Mouse (Mus musculus) CH12.LX (cell line): ENCODE measurements at regions not wholly inside any gene's neighbourhood (a gene's known extent, or its start where the extent isn't known, plus 50 kb on each side); places are given as distances from the start of the nearest gene placed in this dataset.

ENCODE experiments used
- DNase-seq: peaks from one replicate; pipeline ENCODE4 v3.0.0-alpha.2; 2013; ENCODE audit errors: extremely low read depth
- H3K27ac ChIP-seq: 2 replicates; pipeline ENCODE4 v1.5.1; 2012; ENCODE audit warnings: low read depth, mild to moderate bottlenecking, control low read depth, moderate library complexity; ENCODE audit not compliant: insufficient read depth
- H3K27me3 ChIP-seq: replicated peaks from 2 replicates; pipeline ENCODE3; 2012; ENCODE audit warnings: inconsistent platforms
- H3K36me3 ChIP-seq, 2 experiments: replicated peaks in 1 of 2; 2 replicates each; pipeline versions ENCODE3 to v1.6.1; 2012; ENCODE audit warnings: inconsistent platforms in 1 of 2, low read length in 1 of 2, mild to moderate bottlenecking in 1 of 2, mixed read lengths in 1 of 2, moderate library complexity in 1 of 2; ENCODE audit not compliant: control insufficient read depth in 1 of 2, insufficient read depth in 1 of 2
- H3K4me1 ChIP-seq, 2 experiments: 2 replicates each; pipeline ENCODE4 v1.6.1; 2012; ENCODE audit warnings: inconsistent platforms in 1 of 2, moderate library complexity in 1 of 2; ENCODE audit not compliant: insufficient read depth in 2 of 2, control insufficient read depth in 1 of 2
- H3K4me2 ChIP-seq: 2 replicates; pipeline ENCODE4 v1.6.1; 2012; ENCODE audit warnings: low read depth, mild to moderate bottlenecking, control low read depth; ENCODE audit not compliant: poor library complexity, insufficient read depth, severe bottlenecking
- H3K4me3 ChIP-seq, 3 experiments: fragments of 150-350 bp in 1 of 3; sonication (generic) in 1 of 3; replicated peaks in 1 of 3; 2 replicates each; pipeline versions ENCODE3 to v1.5.1; 2011 to 2012; ENCODE audit warnings: low read depth in 2 of 3, low read length in 2 of 3, mild to moderate bottlenecking in 2 of 3, moderate library complexity in 2 of 3, control low read depth in 1 of 3, improper control_type of control experiment in 1 of 3, inconsistent platforms in 1 of 3, mixed read lengths in 1 of 3; ENCODE audit not compliant: poor library complexity in 1 of 3
- H3K79me2 ChIP-seq: replicated peaks from 2 replicates; pipeline ENCODE4 v1.6.1; 2012; ENCODE audit warnings: mild to moderate bottlenecking, moderate library complexity; ENCODE audit not compliant: control insufficient read depth, poor library complexity, insufficient read depth, severe bottlenecking; ENCODE audit errors: extremely low read depth
- H3K9ac ChIP-seq: 2 replicates; pipeline ENCODE4 v1.6.1; 2012; ENCODE audit warnings: low read depth, mild to moderate bottlenecking, control low read depth, moderate library complexity; ENCODE audit not compliant: insufficient read depth
- H3K9me3 ChIP-seq: replicated peaks from 2 replicates; pipeline ENCODE3; 2012; ENCODE audit warnings: low read length, inconsistent platforms, mixed read lengths
- CHD1 ChIP-seq: IDR thresholded peaks from 2 replicates; pipeline ENCODE4 v1.6.1; 2012; ENCODE audit warnings: low read depth, low read length, improper control_type of control experiment, inconsistent platforms
- CTCF ChIP-seq, 2 experiments: IDR thresholded peaks in 1 of 2; conservative IDR thresholded peaks in 1 of 2; 2 replicates each; pipeline ENCODE4 v1.5.1; 2011 to 2012; ENCODE audit warnings: low read depth in 2 of 2, low read length in 2 of 2, improper control_type of control experiment in 1 of 2, inconsistent platforms in 1 of 2, mild to moderate bottlenecking in 1 of 2, moderate library complexity in 1 of 2
- E2F4 ChIP-seq: IDR thresholded peaks from 2 replicates; pipeline ENCODE4 v1.6.1; 2011; ENCODE audit warnings: low read depth, low read length, improper control_type of control experiment; ENCODE audit not compliant: insufficient replicate concordance
- GABPA ChIP-seq: IDR thresholded peaks from 2 replicates; pipeline ENCODE4 v1.6.1; 2012; ENCODE audit warnings: low read depth, low read length, improper control_type of control experiment, inconsistent platforms; ENCODE audit not compliant: insufficient replicate concordance
- HCFC1 ChIP-seq: IDR thresholded peaks from 2 replicates; pipeline ENCODE4 v1.6.1; 2012; ENCODE audit warnings: low read depth, mild to moderate bottlenecking, inconsistent platforms, low read length, improper control_type of control experiment
- JUN ChIP-seq: IDR thresholded peaks from 2 replicates; pipeline ENCODE4 v1.6.1; 2011; ENCODE audit warnings: low read depth, mild to moderate bottlenecking, low read length, improper control_type of control experiment, moderate library complexity; ENCODE audit not compliant: insufficient read depth
- MAZ ChIP-seq: IDR thresholded peaks from 2 replicates; pipeline ENCODE4 v1.6.1; 2012; ENCODE audit warnings: low read depth, mild to moderate bottlenecking, inconsistent platforms, low read length, improper control_type of control experiment, moderate library complexity
- MEF2A ChIP-seq: IDR thresholded peaks from 2 replicates; pipeline ENCODE4 v1.6.1; 2014; ENCODE audit warnings: low read depth, mild to moderate bottlenecking, inconsistent platforms, low read length, improper control_type of control experiment, borderline replicate concordance
- MYC ChIP-seq: IDR thresholded peaks from 2 replicates; pipeline ENCODE4 v1.6.1; 2011; ENCODE audit warnings: low read depth, mild to moderate bottlenecking, improper control_type of control experiment, low read length
- NRF1 ChIP-seq: IDR thresholded peaks from 2 replicates; pipeline ENCODE4 v1.6.1; 2014; ENCODE audit warnings: low read depth, mild to moderate bottlenecking, inconsistent platforms, low read length, improper control_type of control experiment, moderate library complexity
- PAX5 ChIP-seq: IDR thresholded peaks from 2 replicates; pipeline ENCODE4 v1.6.1; 2012; ENCODE audit warnings: low read length, inconsistent platforms, mixed read lengths
- POLR2A ChIP-seq: IDR thresholded peaks from 2 replicates; pipeline ENCODE4 v1.6.1; 2011; ENCODE audit warnings: low read depth, mild to moderate bottlenecking, improper control_type of control experiment, low read length
- SIN3A ChIP-seq: IDR thresholded peaks from 2 replicates; pipeline ENCODE4 v1.6.1; 2012; ENCODE audit warnings: low read length, improper control_type of control experiment, inconsistent platforms
- TCF12 ChIP-seq: IDR thresholded peaks from 2 replicates; pipeline ENCODE4 v1.6.1; 2014; ENCODE audit warnings: low read depth, mild to moderate bottlenecking, inconsistent platforms, low read length, improper control_type of control experiment
- ZMIZ1 ChIP-seq: IDR thresholded peaks from 2 replicates; pipeline ENCODE4 v1.6.1; 2012; ENCODE audit warnings: low read depth, mild to moderate bottlenecking, inconsistent platforms, low read length, improper control_type of control experiment
- dilution Hi-C: fragments of 300-500 bp; cut with MboI; formaldehyde crosslinking; loops from 2 replicates; pipeline ENCODE4 v1.14.3; 2020; ENCODE audit warnings: low sequenced_read_pairs; ENCODE audit not compliant: extremely low pct_unique_long_range_greater_than_20kb, extremely low pct_ligation_motif_present
- in situ Hi-C: fragments of 300-500 bp; cut with MboI; formaldehyde crosslinking; loops from 3 replicates; pipeline ENCODE4 v1.14.3; 2019; ENCODE audit warnings: low sequenced_read_pairs, low pct_ligation_motif_present, low pct_unique_long_range_greater_than_20kb, mixed read lengths

GRCm38 (mm10) chr14:24850491-24850890, 363.6 kb downstream of the Rps24 start:
- no peak for DNase-seq
- dilution Hi-C loops: no loop called here
- Histone ChIP-seq H3K79me2 (no peaks in the 10 kb centered on the region), H3K4me3 (no peak overlapping the region), H3K9ac (no peak overlapping the region), H3K4me1 (no peaks in the 10 kb centered on the region), H3K27me3 (peaks cover 1% of the 10 kb centered on the region), H3K9me3 (no peaks in the 10 kb centered on the region), H3K36me3 (no peaks in the 10 kb centered on the region), H3K27ac (no peak overlapping the region), H3K4me2 (no peak overlapping the region)
- TF ChIP-seq CTCF (conservative IDR thresholded peaks at IDR 0.05 in 1 of 2, IDR thresholded peaks at IDR 0.05 in 1 of 2; ENCODE audit: low read depth in 2 of 2, low read length in 2 of 2) (no peak), MEF2A (no peak), MYC (no peak), NRF1 (no peak), MAZ (no peak), TCF12 (no peak), JUN (no peak)
- in situ Hi-C loops: no loop called here

GRCm38 (mm10) chr14:24854459-24854858, 367.5 kb downstream of the Rps24 start:
- Histone ChIP-seq H3K9ac (no peak overlapping the region), H3K9me3 (no peaks in the 10 kb centered on the region), H3K4me3 (no peak overlapping the region), H3K36me3 (no peaks in the 10 kb centered on the region), H3K79me2 (no peaks in the 10 kb centered on the region), H3K4me2 (no peak overlapping the region), H3K4me1 (no peaks in the 10 kb centered on the region), H3K27ac (no peak overlapping the region), H3K27me3 (no peaks in the 10 kb centered on the region)
- dilution Hi-C loops (no loop called here), in situ Hi-C loops (no loop called here)
- DNase-seq: no peak
- TF ChIP-seq ZMIZ1 (no peak), SIN3A (no peak), CHD1 (no peak), NRF1 (no peak), GABPA (no peak), PAX5 (no peak), CTCF (conservative IDR thresholded peaks at IDR 0.05 in 1 of 2, IDR thresholded peaks at IDR 0.05 in 1 of 2; ENCODE audit: low read depth in 2 of 2, low read length in 2 of 2) (no peak), POLR2A (no peak), MEF2A (no peak), MYC (no peak)

- Histone ChIP-seq H3K4me2 (no peak overlapping the region), H3K4me1 (no peaks in the 10 kb centered on the region)
- in situ Hi-C loops: no loop called here
Measured at GRCm38 (mm10) chr14:24862171-24862570, 375.2 kb downstream of the Rps24 start.

More at GRCm38 (mm10) chr14:24862171-24862570, 375.2 kb downstream of the Rps24 start:
- peaks cover 6% of the 10 kb centered on the region for H3K27me3 ChIP-seq
- no peaks in the 10 kb centered on the region for H3K9me3 ChIP-seq
- no peak for DNase-seq
- no peaks in the 10 kb centered on the region for H3K79me2 ChIP-seq
- dilution Hi-C loops: no loop called here
- H3K36me3 ChIP-seq: no peaks in the 10 kb centered on the region
- no peak overlapping the region for H3K27ac ChIP-seq
- no peak overlapping the region for H3K9ac ChIP-seq
- TF ChIP-seq HCFC1: no peak
- TF ChIP-seq GABPA: no peak
- TF ChIP-seq PAX5: no peak
- TF ChIP-seq E2F4: no peak
- no peak overlapping the region for H3K4me3 ChIP-seq
